Mouse (Mus musculus) olfactory bulb, adult 2 months (tissue): ENCODE measurements around the gene Tsc22d1. TPM values are rescaled to one million over a fixed set of nuclear protein-coding genes. Genes with fewer than 3 reads are reported as not detected.

Source experiments
- H3K27ac ChIP-seq: fragments of 200-500 bp; 2 replicates; pipeline ENCODE4 v1.5.1; 2012; ENCODE audit warnings: low read depth, low read length; ENCODE audit not compliant: insufficient read depth
- H3K4me1 ChIP-seq: fragments of 200-500 bp; 2 replicates; pipeline ENCODE4 v1.6.1; 2012; ENCODE audit warnings: low read length; ENCODE audit not compliant: control insufficient read depth, insufficient read depth
- H3K4me3 ChIP-seq: fragments of 200-500 bp; 2 replicates; pipeline ENCODE4 v1.5.1; 2012; ENCODE audit warnings: mild to moderate bottlenecking, low read depth, low read length, moderate library complexity; ENCODE audit not compliant: insufficient read depth
- CTCF ChIP-seq: fragments of 200-500 bp; IDR thresholded peaks from 2 replicates; pipeline ENCODE4 v1.5.1; 2012; ENCODE audit warnings: low read depth, mild to moderate bottlenecking, low read length, moderate library complexity; ENCODE audit not compliant: insufficient read depth
- POLR2A ChIP-seq: fragments of 200-500 bp; IDR thresholded peaks from 2 replicates; pipeline ENCODE4 v1.6.1; 2012; ENCODE audit warnings: mild to moderate bottlenecking, low read depth, low read length, moderate library complexity; ENCODE audit not compliant: insufficient read depth
- WGBS: fragments of 180-500 bp; shearing (Covaris S2); methylation state at CpG from one replicate; pipeline ENCODE4 v1.1.7; 2018; 5-methylcytosine and 5-hydroxymethylcytosine counted together
- polyA plus RNA-seq: library from polyadenylated mRNA; stranded (reverse); fragments of >200 nt; gene quantifications from 2 replicates; pipeline ENCODE4 v1.2.4, GENCODE M21; 2012; ENCODE audit warnings: low replicate concordance; ENCODE audit not compliant: missing spikeins, insufficient read depth, insufficient read length

Tsc22d1 gene
- polyA plus RNA-seq, 1 experiment: 635 TPM

- 94% methylated on average over 2 of the region's 2 CpGs for WGBS
- Histone ChIP-seq H3K4me3 (no peak overlapping the region), H3K27ac (no peak overlapping the region), H3K4me1 (peaks cover 18% of the 10 kb centered on the region)
- TF ChIP-seq POLR2A: no peak
- no peak for TF ChIP-seq CTCF
Observed at GRCm38 (mm10) chr14:76428855-76429254, 14.1 kb downstream of the Tsc22d1 start.

- TF ChIP-seq CTCF: no peak
- no peak for TF ChIP-seq POLR2A
- no peak overlapping the region for H3K27ac ChIP-seq
- 69% methylated on average over 4 of the region's 4 CpGs for WGBS
Observed at GRCm38 (mm10) chr14:76431918-76432317, 17.2 kb downstream of the Tsc22d1 start.

GRCm38 (mm10) chr14:76432369-76432768 lies 17.6 kb downstream of the Tsc22d1 start:
- H3K27ac ChIP-seq: no peak overlapping the region
- TF ChIP-seq POLR2A (no peak), CTCF (no peak)
- 70% methylated on average over 7 of the region's 7 CpGs for WGBS
- peaks cover 13% of the 10 kb centered on the region for H3K4me1 ChIP-seq
- no peak overlapping the region for H3K4me3 ChIP-seq

More at GRCm38 (mm10) chr14:76431918-76432317, 17.2 kb downstream of the Tsc22d1 start:
- H3K4me1 ChIP-seq: peaks cover 10% of the 10 kb centered on the region
- H3K4me3 ChIP-seq: no peak overlapping the region

- H3K4me1 ChIP-seq: peaks cover 13% of the 10 kb centered on the region
- 77% methylated on average over 8 of the region's 8 CpGs for WGBS
- H3K4me3 ChIP-seq: no peak overlapping the region
- TF ChIP-seq POLR2A (no peak), CTCF (no peak)
- no peak overlapping the region for H3K27ac ChIP-seq
Observed at GRCm38 (mm10) chr14:76432816-76433215, 18.1 kb downstream of the Tsc22d1 start.

GRCm38 (mm10) chr14:76442160-76442559 lies 27.4 kb downstream of the Tsc22d1 start:
- 0 out of 2 replicates have a peak, but pooled peaks cover under 1% of the 10 kb centered on the region for H3K4me1 ChIP-seq
- no peak for TF ChIP-seq CTCF
- no peak for TF ChIP-seq POLR2A
- no peak overlapping the region for H3K27ac ChIP-seq
- no peak overlapping the region for H3K4me3 ChIP-seq
- 76% methylated on average over 10 of the region's 10 CpGs for WGBS

- Histone ChIP-seq H3K4me1 (peaks cover 13% of the 10 kb centered on the region; the same call in 1 of the 2 replicates), H3K4me3 (no peak overlapping the region), H3K27ac (no peak overlapping the region)
- no peak for TF ChIP-seq POLR2A
- no peak for TF ChIP-seq CTCF
- 60% methylated on average over 4 of the region's 4 CpGs for WGBS
Observed at GRCm38 (mm10) chr14:76448987-76449386, 34.2 kb downstream of the Tsc22d1 start.

GRCm38 (mm10) chr14:76451011-76451410 lies 36.2 kb downstream of the Tsc22d1 start:
- WGBS: 65% methylated on average over 6 of the region's 6 CpGs
- Histone ChIP-seq H3K4me1 (peaks cover 16% of the 10 kb centered on the region; the same call in 1 of the 2 replicates), H3K4me3 (no peak overlapping the region), H3K27ac (no peak overlapping the region)
- TF ChIP-seq POLR2A: no peak
- no peak for TF ChIP-seq CTCF

- Histone ChIP-seq H3K27ac (no peak overlapping the region), H3K4me3 (no peak overlapping the region), H3K4me1 (peaks cover 16% of the 10 kb centered on the region; the same call in 1 of the 2 replicates)
- no peak for TF ChIP-seq CTCF
- no peak for TF ChIP-seq POLR2A
- 49% methylated on average over 17 of the region's 17 CpGs for WGBS
Observed at GRCm38 (mm10) chr14:76452751-76453360, 38.1 kb downstream of the Tsc22d1 start.

- peaks cover 16% of the 10 kb centered on the region; the same call in 1 of the 2 replicates for H3K4me1 ChIP-seq
- no peak overlapping the region for H3K4me3 ChIP-seq
- 34% methylated on average over 5 of the region's 5 CpGs for WGBS
- TF ChIP-seq CTCF: no peak
- no peak for TF ChIP-seq POLR2A
- H3K27ac ChIP-seq: no peak overlapping the region
Observed at GRCm38 (mm10) chr14:76454673-76455072, 39.9 kb downstream of the Tsc22d1 start.

- Histone ChIP-seq H3K27ac (no peak overlapping the region), H3K4me1 (peaks cover 16% of the 10 kb centered on the region; the same call in 1 of the 2 replicates), H3K4me3 (no peak overlapping the region)
- 37% methylated on average over 7 of the region's 7 CpGs for WGBS
- TF ChIP-seq POLR2A (no peak), CTCF (no peak)
Observed at GRCm38 (mm10) chr14:76455159-76455558, 40.4 kb downstream of the Tsc22d1 start.
